Mouse (Mus musculus) spleen, adult 2 months (tissue): ENCODE data around the gene Mybpc2. TPM values are rescaled to one million over a fixed set of nuclear protein-coding genes. Genes with fewer than 3 reads are reported as not detected.

Experiments used
- DNase-seq, 2 experiments: peaks; one replicate each; pipeline versions ENCODE4 v3.0.0 to v3.0.0-alpha.2; 2012 to 2021; ENCODE audit warnings: low spot score in 2 of 2, low read depth in 1 of 2
- H3K27ac ChIP-seq: fragments of 200-500 bp; 2 replicates; pipeline ENCODE4 v1.5.1; 2012; ENCODE audit warnings: low read length, inconsistent platforms; ENCODE audit not compliant: insufficient read depth
- H3K27me3 ChIP-seq: fragments of 200-500 bp; 2 replicates; pipeline ENCODE4 v1.6.1; 2012; ENCODE audit warnings: mild to moderate bottlenecking, moderate library complexity, low read length, inconsistent platforms; ENCODE audit not compliant: control insufficient read depth, insufficient read depth
- H3K36me3 ChIP-seq: fragments of 200-500 bp; 2 replicates; pipeline ENCODE4 v1.6.1; 2012; ENCODE audit warnings: mild to moderate bottlenecking, low read length, inconsistent platforms; ENCODE audit not compliant: control insufficient read depth, insufficient read depth
- H3K4me1 ChIP-seq: fragments of 200-500 bp; 2 replicates; pipeline ENCODE4 v1.6.1; 2011; ENCODE audit warnings: inconsistent platforms; ENCODE audit not compliant: control insufficient read depth, insufficient read depth, insufficient read length
- H3K4me3 ChIP-seq: fragments of 200-500 bp; 2 replicates; pipeline ENCODE4 v1.5.1; 2011; ENCODE audit warnings: mild to moderate bottlenecking, inconsistent platforms; ENCODE audit not compliant: insufficient read depth, insufficient read length; ENCODE audit errors: extremely low read depth
- CTCF ChIP-seq: fragments of 200-500 bp; IDR thresholded peaks from 2 replicates; pipeline ENCODE4 v1.5.1; 2011; ENCODE audit warnings: mild to moderate bottlenecking, inconsistent platforms; ENCODE audit not compliant: insufficient read depth, insufficient read length, insufficient replicate concordance; ENCODE audit errors: extremely low read depth
- POLR2A ChIP-seq: fragments of 200-500 bp; IDR thresholded peaks from 2 replicates; pipeline ENCODE4 v1.6.1; 2011; ENCODE audit warnings: low read depth, low read length, inconsistent platforms
- WGBS: fragments of 180-500 bp; shearing (Covaris S2); methylation state at CpG from one replicate; pipeline ENCODE4 v1.1.7; 2018; 5-methylcytosine and 5-hydroxymethylcytosine counted together
- polyA plus RNA-seq: library from polyadenylated mRNA; depleted of rRNA; stranded (reverse); fragments of >200 nt; gene quantifications from 2 replicates; pipeline ENCODE4 v1.2.3, GENCODE M21; 2012

Mybpc2 gene
- polyA plus RNA-seq, 1 experiment: 1.4 TPM

- no peak for DNase-seq
- Histone ChIP-seq H3K4me1 (peaks cover 11% of the 10 kb centered on the region), H3K4me3 (no peak overlapping the region), H3K27ac (no peak overlapping the region), H3K36me3 (peaks cover 29% of the 10 kb centered on the region), H3K27me3 (no peaks in the 10 kb centered on the region)
- TF ChIP-seq POLR2A (no peak), CTCF (no peak)
- WGBS: 94% methylated on average over 22 of the region's 22 CpGs
These were observed 27.3 kb upstream of the Mybpc2 start for GRCm38 (mm10) chr7:44551731-44552130.

- peaks cover 12% of the 10 kb centered on the region for H3K4me1 ChIP-seq
- DNase-seq: no peak
- no peak for TF ChIP-seq POLR2A
- no peak for TF ChIP-seq CTCF
- peaks cover 29% of the 10 kb centered on the region for H3K36me3 ChIP-seq
- H3K27ac ChIP-seq: no peak overlapping the region
- no peak overlapping the region for H3K4me3 ChIP-seq
- H3K27me3 ChIP-seq: no peaks in the 10 kb centered on the region
- whole genome bisulfite sequencing: 97% methylated on average over 21 of the region's 21 CpGs
These were observed 26.8 kb upstream of the Mybpc2 start for GRCm38 (mm10) chr7:44551301-44551700.

- Histone ChIP-seq H3K4me1 (peaks cover 12% of the 10 kb centered on the region), H3K27me3 (no peaks in the 10 kb centered on the region), H3K36me3 (peaks cover 29% of the 10 kb centered on the region), H3K4me3 (no peak overlapping the region), H3K27ac (no peak overlapping the region)
- no peak for TF ChIP-seq CTCF
- TF ChIP-seq POLR2A: no peak
- DNase-seq: no peak
- WGBS: 93% methylated on average over 12 of the region's 12 CpGs
These were observed 25.9 kb upstream of the Mybpc2 start for GRCm38 (mm10) chr7:44550409-44550678.

- Histone ChIP-seq H3K27ac (no peak overlapping the region), H3K27me3 (no peaks in the 10 kb centered on the region), H3K4me3 (no peak overlapping the region), H3K4me1 (peaks cover 12% of the 10 kb centered on the region), H3K36me3 (peaks cover 29% of the 10 kb centered on the region)
- WGBS: 95% methylated on average over 23 of the region's 23 CpGs
- TF ChIP-seq CTCF: no peak
- no peak for TF ChIP-seq POLR2A
- no peak for DNase-seq
These were observed 25.4 kb upstream of the Mybpc2 start for GRCm38 (mm10) chr7:44549621-44550408.

DNA sequence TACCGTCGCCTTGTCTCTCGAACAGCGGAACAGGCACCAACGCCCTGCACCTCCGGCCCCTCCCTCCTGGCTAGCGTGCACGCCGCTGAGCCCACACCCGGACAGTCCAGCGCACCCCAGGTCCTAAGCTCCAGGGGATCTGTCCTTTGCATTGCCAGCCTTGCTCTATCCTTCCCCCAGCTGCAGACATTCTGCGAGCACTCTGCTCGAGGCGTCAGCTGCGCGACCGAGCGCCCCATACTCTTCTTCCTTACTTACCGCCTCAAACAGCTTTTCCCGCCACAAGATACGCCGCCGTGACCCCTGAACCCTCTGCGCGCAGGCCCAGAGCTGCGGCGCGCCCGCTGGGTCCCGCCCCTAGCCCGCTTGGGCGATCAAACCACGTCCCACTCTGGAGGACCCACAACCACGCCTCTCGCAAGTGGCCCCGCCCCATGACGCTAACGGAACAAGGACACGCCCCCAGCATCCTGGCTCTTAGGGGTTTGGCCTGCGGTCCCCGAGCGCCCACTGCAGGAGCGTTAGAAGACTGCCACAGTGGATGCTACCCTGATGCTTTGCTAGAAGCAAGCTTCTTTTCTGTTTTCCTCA, 24.1 kb upstream of the Mybpc2 start, which contains the start of gene Pold1:
Gene Pold1 (minus strand): TSS at position 353 of the 591 bp plus-strand sequence.
- Histone ChIP-seq H3K36me3 (peaks cover 29% of the 10 kb centered on the region), H3K27me3 (no peaks in the 10 kb centered on the region), H3K27ac (peak within 1 kb of the TSS; percentile 84), H3K4me3 (peak within 1 kb of the TSS; percentile 89), H3K4me1 (peaks cover 12% of the 10 kb centered on the region)
- DNase-seq: peak; percentile 99 to 100
- TF ChIP-seq POLR2A (0 out of 2 replicates have a peak, but pooled peaks have one; percentile 28), CTCF (peak; percentile 96)
- WGBS: under 1% methylated on average over 43 of the region's 43 CpGs

GRCm38 (mm10) chr7:44547725-44548124, 23.3 kb upstream of the Mybpc2 start:
- Histone ChIP-seq H3K4me1 (peaks cover 12% of the 10 kb centered on the region; the same call in 1 of the 2 replicates), H3K36me3 (peaks cover 32% of the 10 kb centered on the region), H3K4me3 (peak overlapping the region; percentile 89), H3K27me3 (no peaks in the 10 kb centered on the region), H3K27ac (peak overlapping the region; percentile 84)
- TF ChIP-seq CTCF: no peak
- no peak for TF ChIP-seq POLR2A
- DNase-seq: no peak
- WGBS: 14% methylated on average over 5 of the region's 5 CpGs

- whole genome bisulfite sequencing: 54% methylated on average over 13 of the region's 13 CpGs
- H3K36me3 ChIP-seq: peaks cover 34% of the 10 kb centered on the region
These were observed 22.6 kb upstream of the Mybpc2 start for GRCm38 (mm10) chr7:44547041-44547440.

More at GRCm38 (mm10) chr7:44547041-44547440, 22.6 kb upstream of the Mybpc2 start:
- DNase-seq: no peak
- Histone ChIP-seq H3K4me1 (peaks cover 12% of the 10 kb centered on the region; the same call in 1 of the 2 replicates), H3K4me3 (peak overlapping the region; percentile 89; the same call in 1 of the 2 replicates), H3K27ac (peak overlapping the region; percentile 84), H3K27me3 (no peaks in the 10 kb centered on the region)
- TF ChIP-seq CTCF (no peak), POLR2A (no peak)
